Mouse (Mus musculus) heart, adult 2 months (tissue): ENCODE data around the gene Sowahb.

ENCODE experiments used
- CTCF ChIP-seq: fragments of 200-600 bp; IDR thresholded peaks from 2 replicates; pipeline ENCODE4 v1.8.1; 2022; ENCODE audit warnings: antibody characterized with exemption, mild to moderate bottlenecking, moderate library complexity
- POLR2A ChIP-seq: fragments of 200-500 bp; IDR thresholded peaks from 2 replicates; pipeline ENCODE4 v1.6.1; 2011; ENCODE audit warnings: mild to moderate bottlenecking, low read depth, low read length, control low read depth; ENCODE audit not compliant: insufficient read depth

- TF ChIP-seq CTCF: peak; percentile 36
- no peak for TF ChIP-seq POLR2A
These were observed 6.2 kb upstream of the Sowahb start for GRCm38 (mm10) chr5:93051041-93051440.
